Mouse (Mus musculus) cortical plate, adult 2 months (tissue): Measurements from ENCODE around the gene Olfr1564. TPM values are rescaled to one million over a fixed set of nuclear protein-coding genes. Genes with fewer than 3 reads are reported as not detected.
"Not testable (repeated sequence)": the region's sequence is repeated elsewhere in the genome, so short reads cannot be mapped to it uniquely, and the experiment has no call there.

Source experiments
- H3K27ac ChIP-seq: fragments of 200-500 bp; 2 replicates; pipeline ENCODE4 v1.5.1; 2012; ENCODE audit warnings: low read length, control low read depth, inconsistent platforms; ENCODE audit not compliant: insufficient read depth
- H3K4me1 ChIP-seq: fragments of 200-500 bp; 2 replicates; pipeline ENCODE4 v1.6.1; 2011; ENCODE audit warnings: low read length; ENCODE audit not compliant: control insufficient read depth, insufficient read depth
- H3K4me3 ChIP-seq: fragments of 200-500 bp; 2 replicates; pipeline ENCODE4 v1.5.1; 2011; ENCODE audit warnings: mild to moderate bottlenecking, low read length, control low read depth; ENCODE audit not compliant: insufficient read depth
- CTCF ChIP-seq: fragments of 200-500 bp; IDR thresholded peaks from 2 replicates; pipeline ENCODE4 v1.5.1; 2011; ENCODE audit warnings: mild to moderate bottlenecking, control low read depth, low read length; ENCODE audit not compliant: insufficient read depth; ENCODE audit errors: extremely low read depth
- POLR2A ChIP-seq: fragments of 200-500 bp; IDR thresholded peaks from 2 replicates; pipeline ENCODE4 v1.6.1; 2011; ENCODE audit warnings: mild to moderate bottlenecking, low read length, control low read depth; ENCODE audit not compliant: insufficient read depth; ENCODE audit errors: extremely low read depth
- polyA plus RNA-seq: library from polyadenylated mRNA; depleted of rRNA; stranded (reverse); fragments of >200 nt; gene quantifications from 2 replicates; pipeline ENCODE4 v1.2.3, GENCODE M21; 2012; rRNA removed

The Olfr1564 gene
- polyA plus RNA-seq = 2.5 and 2.7 TPM in 2 replicates

DNA sequence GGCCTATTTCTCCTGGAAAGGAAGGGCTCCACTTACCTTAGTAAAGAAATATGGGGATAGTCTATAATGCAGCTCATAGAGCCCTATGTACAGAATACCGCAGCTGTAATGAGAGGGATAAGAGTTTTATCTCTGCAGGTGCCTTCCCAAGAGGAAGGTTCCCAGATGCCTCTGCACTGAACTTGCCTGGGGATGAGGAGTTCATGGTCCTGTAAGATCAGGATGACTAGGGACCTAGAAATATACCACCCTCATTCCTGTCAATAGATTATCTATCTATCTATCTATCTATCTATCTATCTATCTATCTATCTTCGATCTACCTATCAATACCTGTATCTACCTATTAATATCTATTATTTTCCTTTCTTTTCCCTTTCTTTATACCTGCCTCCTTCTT is at the start of gene Olfr1564:
Gene Olfr1564 (minus strand): TSS at position 101 of the 400 bp plus-strand sequence.
- Histone ChIP-seq H3K4me3 (no peak within 1 kb of the TSS), H3K4me1 (no peaks in the 10 kb centered on the region), H3K27ac (no peak within 1 kb of the TSS)
- no peak for TF ChIP-seq POLR2A

GRCm38 (mm10) chr17:33268907-33269306 is 47.4 kb upstream of the Olfr1564 start:
- H3K27ac ChIP-seq = no peak overlapping the region
- TF ChIP-seq CTCF (no peak), POLR2A (no peak)
- H3K4me1 ChIP-seq = no peaks in the 10 kb centered on the region
- no peak overlapping the region for H3K4me3 ChIP-seq

DNA sequence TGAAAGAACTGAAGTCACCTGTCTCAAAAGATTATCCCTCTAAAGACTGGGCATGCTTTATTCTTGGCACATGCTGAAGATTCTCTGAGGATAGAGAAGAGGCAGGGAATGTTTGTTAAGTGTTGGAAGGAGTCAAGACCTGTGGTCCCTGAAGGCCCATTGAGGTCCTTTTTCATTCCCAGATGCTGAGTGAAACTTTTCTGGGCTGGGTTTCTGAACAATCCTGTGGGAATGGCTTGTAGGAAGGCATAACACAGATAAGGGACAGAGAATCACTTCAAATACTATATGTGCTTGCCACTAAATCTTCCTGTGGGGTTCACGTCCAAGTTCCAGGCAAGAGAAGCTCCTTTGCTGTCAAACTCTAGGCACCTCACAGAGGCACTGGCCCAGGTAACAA is 42.9 kb upstream of the Olfr1564 start, which contains the start of gene Olfr63:
Gene Olfr63 (plus strand): TSS at position 301 of the 400 bp plus-strand sequence.
- Histone ChIP-seq H3K4me1 (no peaks in the 10 kb centered on the region), H3K27ac (no peak within 1 kb of the TSS), H3K4me3 (no peak within 1 kb of the TSS)
- no peak for TF ChIP-seq POLR2A
- no peak for TF ChIP-seq CTCF

GRCm38 (mm10) chr17:33255319-33255657 is 33.8 kb upstream of the Olfr1564 start:
- not testable (repeated sequence) for H3K27ac ChIP-seq, H3K4me3 ChIP-seq

DNA sequence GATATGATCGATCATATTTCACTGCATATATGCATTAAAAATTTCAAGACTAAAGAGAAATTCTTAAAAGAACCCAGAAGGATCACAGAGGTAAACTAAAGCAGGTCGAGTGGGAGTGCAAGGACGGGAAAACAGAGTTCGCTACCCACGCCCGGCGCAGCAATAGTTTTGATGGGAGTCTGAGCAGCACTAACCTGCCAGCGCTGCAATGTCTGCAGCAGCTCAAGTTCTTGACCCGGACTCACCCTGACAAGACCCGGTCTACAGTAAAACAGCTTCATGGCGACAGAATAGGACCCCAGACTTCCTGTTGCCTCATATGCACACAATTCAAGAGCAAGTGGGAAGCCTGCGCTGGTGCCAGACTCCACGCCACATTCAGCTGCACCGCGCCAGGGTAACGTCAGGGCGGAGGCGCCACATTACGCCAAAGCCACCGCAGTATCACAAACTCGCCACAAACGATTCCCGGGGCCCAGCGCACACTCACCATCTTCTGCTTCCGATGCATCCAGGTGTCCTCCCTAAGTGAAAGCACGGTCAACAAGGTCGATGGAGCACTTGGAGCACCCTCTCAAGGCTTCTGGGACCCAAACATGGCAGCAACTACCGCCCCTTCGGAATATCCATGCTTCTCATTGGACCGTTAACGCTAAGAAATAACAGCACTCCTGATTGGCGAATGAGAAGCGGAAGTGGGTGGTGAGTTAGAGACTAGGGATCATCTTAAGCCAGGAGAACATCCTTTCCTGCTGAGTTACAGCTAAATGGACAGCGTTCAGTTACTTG is 33.2 kb upstream of the Olfr1564 start, which contains the start of gene Zfp955a:
Gene Zfp955a (minus strand): TSS at position 616 of the 789 bp plus-strand sequence.
- not testable (repeated sequence) for H3K27ac ChIP-seq, H3K4me1 ChIP-seq, H3K4me3 ChIP-seq

More at GRCm38 (mm10) chr17:33255319-33255657, 33.8 kb upstream of the Olfr1564 start:
- not testable (repeated sequence) for H3K4me1 ChIP-seq

GRCm38 (mm10) chr17:33236646-33237045 is 15.2 kb upstream of the Olfr1564 start:
- H3K4me3 ChIP-seq, H3K4me1 ChIP-seq, H3K27ac ChIP-seq: not testable (repeated sequence)

DNA sequence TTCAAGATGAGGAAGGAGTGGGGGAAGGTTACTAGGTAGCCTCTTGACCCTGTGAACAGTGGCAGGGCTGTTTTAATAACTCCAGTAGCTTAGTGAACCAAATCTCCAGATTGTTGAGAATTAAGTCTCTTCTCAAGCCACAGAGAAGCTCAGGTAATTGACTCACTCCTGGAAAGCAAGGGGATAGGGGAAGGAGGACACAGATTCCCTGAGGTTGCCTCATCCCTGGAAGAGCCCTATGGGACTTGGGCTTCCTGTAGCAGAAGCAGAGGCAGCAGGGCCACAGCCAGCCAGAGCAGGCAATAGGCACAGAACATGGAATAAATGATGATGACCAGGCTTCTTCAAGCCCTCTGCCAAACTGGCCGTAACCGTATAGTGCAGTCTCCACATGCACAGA is 30.5 kb downstream of the Olfr1564 start, which contains the start of gene Olfr239:
Gene Olfr239 (plus strand): TSS at position 301 of the 400 bp plus-strand sequence.
- H3K4me1 ChIP-seq, H3K27ac ChIP-seq: not testable (repeated sequence)

GRCm38 (mm10) chr17:33168147-33168546 is 53.3 kb downstream of the Olfr1564 start, which contains the start of gene Olfr55:
Gene Olfr55, plus strand, starts transcription at chr17:33168447.
- not testable (repeated sequence) for H3K27ac ChIP-seq, H3K4me1 ChIP-seq, H3K4me3 ChIP-seq

More for the DNA sequence above, 30.5 kb downstream of the Olfr1564 start, which contains the start of gene Olfr239:
- not testable (repeated sequence) for H3K4me3 ChIP-seq

Other genes starting within 250 kb of the Olfr1564 start
- gene Zfp952, start 228.6 kb downstream of the Olfr1564 start, polyA plus RNA-seq = 10.6 and 11.4 TPM in 2 replicates
- 9.7 and 10.1 TPM in 2 replicates for gene Zfp763, start 188.3 kb downstream of the Olfr1564 start, polyA plus RNA-seq
- gene 4921501E09Rik, start 153.6 kb downstream of the Olfr1564 start, polyA plus RNA-seq = 0.08 TPM in 1 of 2 replicates, not detected in the other
- gene Zfp563, start 132.4 kb downstream of the Olfr1564 start, polyA plus RNA-seq = 8.0 and 8.6 TPM in 2 replicates
- gene Morc2b, start 82.0 kb downstream of the Olfr1564 start, polyA plus RNA-seq = 4.6 and 5.2 TPM in 2 replicates
- not detected in 2 replicates for gene Olfr55, start 53.2 kb downstream of the Olfr1564 start, polyA plus RNA-seq
- gene Olfr239, start 30.4 kb downstream of the Olfr1564 start, polyA plus RNA-seq = not detected in 2 replicates
- gene Zfp955a, start 33.5 kb upstream of the Olfr1564 start, polyA plus RNA-seq = 4.9 and 5.0 TPM in 2 replicates
- gene Olfr63, start 43.0 kb upstream of the Olfr1564 start, polyA plus RNA-seq = not detected in 2 replicates
- 10.9 and 12.4 TPM in 2 replicates for gene Zfp955b, start 67.9 kb upstream of the Olfr1564 start, polyA plus RNA-seq
- gene Zfp81, start 137.2 kb upstream of the Olfr1564 start, polyA plus RNA-seq = 8.7 and 10.3 TPM in 2 replicates
- gene Zfp101, start 173.0 kb upstream of the Olfr1564 start, polyA plus RNA-seq = 9.4 and 9.7 TPM in 2 replicates
- gene Actl9, start 211.2 kb upstream of the Olfr1564 start, polyA plus RNA-seq = 0.40 and 0.50 TPM in 2 replicates